Mouse (Mus musculus): ENCODE measurements around the gene Prex1.

The Prex1 gene

DNA sequence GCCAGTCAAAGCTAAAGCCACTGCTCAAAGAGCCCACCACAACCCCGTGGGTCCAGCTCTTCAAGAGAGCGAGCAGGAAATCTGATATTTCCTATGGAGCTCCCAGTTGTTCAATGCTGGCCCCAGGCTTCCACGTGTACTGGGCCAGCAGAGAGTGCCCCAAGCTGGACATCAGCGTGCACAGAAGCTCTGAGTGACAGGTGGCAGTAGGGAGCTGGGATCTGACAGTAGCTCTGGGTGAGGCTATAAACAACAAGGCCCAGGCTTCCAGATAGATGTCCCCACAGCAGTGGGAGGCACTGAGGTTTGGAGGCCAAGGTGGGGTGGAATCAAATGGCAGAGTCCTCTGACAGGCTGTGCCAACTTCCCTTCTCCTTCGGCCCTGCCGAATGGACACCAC, 107.6 kb downstream of the Prex1 start:
- no peak for DNase-seq (ENCODE audit: low read depth, low spot score)

GRCm38 (mm10) chr2:166605164-166605831, 108.3 kb downstream of the Prex1 start:
- DNase-seq (ENCODE audit: low read depth, low spot score) = no peak

DNA sequence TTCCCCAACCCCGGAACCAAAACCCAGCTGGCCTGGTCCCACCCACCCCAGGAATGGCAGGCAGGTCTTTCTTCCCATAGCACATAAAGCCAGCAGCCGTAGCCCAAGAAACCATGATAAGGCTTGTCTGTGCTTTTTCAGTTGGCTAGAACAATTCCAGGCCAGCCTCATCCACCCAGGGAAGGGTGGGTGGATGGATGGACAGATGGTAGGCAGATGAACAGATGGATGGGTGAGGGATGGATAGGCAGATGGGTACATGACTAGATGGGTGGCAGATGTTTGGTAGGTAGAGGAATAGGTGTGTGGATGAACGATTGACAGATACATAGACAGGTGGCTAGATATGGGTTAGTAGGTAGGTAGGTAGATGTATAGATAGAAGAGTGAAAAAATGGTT, 110.7 kb downstream of the Prex1 start:
- DNase-seq (ENCODE audit: low read depth, low spot score) = no peak

GRCm38 (mm10) chr2:166601420-166601819, 112.2 kb downstream of the Prex1 start:
- DNase-seq (ENCODE audit: low read depth, low spot score) = no peak

DNA sequence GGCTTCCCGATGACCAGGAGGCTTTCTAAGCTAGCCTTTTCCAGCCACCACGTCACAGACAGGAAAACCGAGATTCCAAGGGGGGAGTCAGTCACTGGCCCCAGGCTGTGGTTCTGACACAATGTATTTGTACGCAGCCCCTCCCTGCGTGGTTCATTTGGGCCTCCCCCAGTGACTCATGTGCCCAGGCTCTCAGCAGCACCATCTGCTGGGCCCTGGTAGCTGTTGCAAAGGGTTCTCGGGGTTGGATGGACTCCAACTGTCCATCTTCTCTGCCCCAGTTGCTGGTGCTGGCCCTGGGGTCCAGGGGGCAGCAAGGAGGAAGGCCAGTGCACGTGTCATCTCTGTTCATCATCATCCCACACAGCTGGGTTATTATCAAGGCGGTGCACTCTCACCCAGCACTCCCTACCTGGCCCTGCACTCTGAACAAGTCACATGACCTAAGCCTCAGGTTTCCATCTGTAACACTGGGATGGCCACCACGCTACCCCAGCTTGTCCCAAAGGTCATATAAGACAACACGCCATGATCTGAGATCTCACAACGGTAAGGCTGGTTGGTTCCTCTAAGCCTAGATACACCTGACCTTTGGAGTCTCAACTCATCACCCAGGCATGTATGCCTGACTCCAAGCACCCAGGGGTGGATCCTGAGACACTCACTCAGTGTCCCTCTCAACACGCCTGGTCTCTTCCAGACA, 115.0 kb downstream of the Prex1 start:
- peak; percentile 22 for DNase-seq (ENCODE audit: low read depth, low spot score)

GRCm38 (mm10) chr2:166597763-166598162, 115.9 kb downstream of the Prex1 start:
- DNase-seq (ENCODE audit: low read depth, low spot score) = no peak

DNA sequence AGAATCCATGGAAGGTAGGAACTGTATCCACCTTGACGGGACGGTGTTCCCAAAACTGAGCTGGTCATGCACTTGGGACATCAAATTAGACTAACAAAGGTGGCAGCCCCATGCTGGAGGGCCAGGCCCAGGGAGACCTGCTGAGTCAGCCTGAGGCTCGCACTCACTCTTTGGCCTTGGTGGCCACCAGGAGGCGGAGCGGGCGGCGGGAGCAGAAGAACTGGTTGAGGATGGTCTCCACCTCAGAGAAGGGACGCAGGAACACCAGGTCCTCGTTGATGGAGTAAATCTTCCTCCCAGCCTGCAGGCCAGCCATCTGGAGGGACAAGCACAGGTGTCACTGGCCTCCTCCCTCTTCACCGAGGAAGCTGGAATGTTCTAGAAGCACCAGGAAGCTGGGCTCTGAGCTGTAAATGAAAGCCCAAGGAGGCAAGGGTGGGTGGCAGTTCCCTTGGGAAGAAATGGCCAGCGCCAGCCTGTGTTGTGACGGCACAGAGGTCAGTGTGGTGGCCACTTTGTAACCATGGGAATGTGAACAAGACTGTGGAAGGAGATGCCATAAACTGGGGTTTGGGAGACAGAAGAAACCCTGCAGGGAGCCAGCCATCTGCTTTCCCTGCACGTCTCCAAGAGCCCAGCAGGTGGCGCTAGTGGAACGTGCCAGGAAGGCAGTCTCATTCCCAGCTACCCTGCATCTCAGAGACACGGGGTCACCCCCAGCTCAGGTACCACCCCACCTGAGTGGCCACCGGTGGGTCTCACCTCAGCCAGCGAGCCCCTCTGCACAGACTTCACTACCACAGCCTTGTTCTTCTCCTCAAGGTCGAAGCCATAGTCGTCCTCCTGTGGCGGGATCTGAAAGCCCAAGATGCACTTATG, 121.4 kb downstream of the Prex1 start:
- DNase-seq (ENCODE audit: low read depth, low spot score) = peak; percentile 78

DNA sequence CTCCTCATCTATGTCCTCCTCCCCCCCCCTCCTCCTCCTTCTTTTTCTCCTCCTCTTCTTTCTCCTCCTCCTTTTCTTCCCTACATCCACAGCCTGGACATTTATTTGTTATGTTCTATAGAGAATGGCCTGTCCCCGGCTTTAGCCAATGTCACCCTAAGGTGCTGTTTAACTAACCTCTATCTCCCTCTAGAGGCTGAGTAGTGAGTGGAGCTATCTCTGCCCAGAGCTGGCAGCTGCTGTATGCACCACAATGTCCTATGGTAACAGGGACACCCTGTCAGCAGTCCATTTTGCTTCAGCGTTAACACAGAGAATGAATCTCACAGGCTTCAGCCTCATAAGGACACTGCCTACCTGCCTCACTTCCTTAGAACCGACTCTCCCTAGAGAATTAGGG, 129.1 kb downstream of the Prex1 start:
- DNase-seq (ENCODE audit: low read depth, low spot score) = no peak

DNA sequence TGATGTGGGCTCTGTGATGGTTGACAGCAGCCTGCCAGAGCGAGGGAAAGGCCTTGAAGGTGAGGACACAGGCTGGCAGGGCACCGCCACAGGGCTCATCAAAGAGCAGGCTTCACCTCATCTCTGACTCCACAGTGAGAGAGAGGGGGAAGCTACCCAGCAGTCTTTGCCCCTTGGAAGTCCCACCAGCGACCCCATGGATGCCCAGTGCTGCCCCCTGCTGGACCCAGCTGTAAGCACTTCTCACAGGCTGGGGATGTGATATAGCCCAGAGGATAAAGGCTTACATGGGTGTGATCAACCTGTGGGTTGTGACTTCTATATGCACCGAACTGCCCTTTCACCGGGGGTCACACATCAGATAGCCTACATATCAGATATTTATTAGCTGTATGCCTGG, 130.3 kb downstream of the Prex1 start:
- no peak for DNase-seq (ENCODE audit: low read depth, low spot score)

DNA sequence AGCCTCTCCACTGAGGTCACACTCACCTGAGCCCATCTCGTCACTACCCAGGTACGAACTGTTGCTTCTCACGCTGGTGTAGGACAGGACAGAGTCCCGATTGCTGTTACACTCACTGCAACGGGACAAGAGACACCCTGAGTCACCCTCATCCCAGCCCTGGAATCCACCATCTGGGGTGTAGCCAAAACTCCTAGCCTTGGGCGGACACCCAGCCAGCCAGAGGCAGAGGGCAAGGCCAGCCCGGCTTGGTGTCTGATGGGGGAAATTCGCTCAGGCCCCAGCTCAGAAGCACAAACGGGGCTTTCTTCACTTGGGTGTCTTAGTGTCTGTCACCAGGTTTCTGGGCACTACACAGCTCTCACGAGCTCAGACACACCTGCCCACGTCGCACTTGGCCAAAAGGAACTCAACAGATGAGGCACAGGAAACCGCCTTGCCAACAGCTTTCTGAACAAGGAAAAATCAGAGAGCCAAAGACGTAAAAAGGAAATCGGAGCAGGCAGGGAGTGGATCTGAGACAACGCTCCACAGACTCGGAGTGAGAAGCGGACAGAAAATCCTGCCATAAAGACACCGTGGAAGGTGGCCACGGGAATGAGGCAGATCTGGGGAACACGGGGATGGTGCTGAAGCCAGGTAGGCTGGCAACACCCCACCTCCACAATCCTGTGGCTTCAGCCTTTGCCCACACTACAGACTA, 131.6 kb downstream of the Prex1 start:
- peak; percentile 32 for DNase-seq (ENCODE audit: low read depth, low spot score)

GRCm38 (mm10) chr2:166579793-166580192, 133.8 kb downstream of the Prex1 start:
- DNase-seq (ENCODE audit: low read depth, low spot score) = no peak

DNA sequence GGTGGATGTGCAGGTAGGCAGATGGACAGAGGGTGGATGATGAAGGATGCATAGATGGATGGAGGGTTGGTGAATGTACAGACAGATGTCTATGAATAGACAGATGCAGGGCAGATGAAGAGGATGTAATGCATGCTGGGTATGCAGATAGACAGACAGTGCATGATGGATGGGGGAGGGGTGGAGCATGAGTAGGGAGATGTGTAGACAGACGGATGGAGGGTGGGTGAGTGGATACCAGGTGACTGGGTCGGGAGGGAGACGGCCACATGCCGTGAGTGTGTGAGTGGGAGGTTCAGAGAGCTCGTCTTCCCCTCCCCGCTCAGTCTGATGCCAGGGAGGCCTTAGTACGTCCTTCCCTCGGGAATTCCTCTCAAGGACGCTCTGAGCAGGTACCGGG, 134.3 kb downstream of the Prex1 start:
- DNase-seq (ENCODE audit: low read depth, low spot score) = no peak

DNA sequence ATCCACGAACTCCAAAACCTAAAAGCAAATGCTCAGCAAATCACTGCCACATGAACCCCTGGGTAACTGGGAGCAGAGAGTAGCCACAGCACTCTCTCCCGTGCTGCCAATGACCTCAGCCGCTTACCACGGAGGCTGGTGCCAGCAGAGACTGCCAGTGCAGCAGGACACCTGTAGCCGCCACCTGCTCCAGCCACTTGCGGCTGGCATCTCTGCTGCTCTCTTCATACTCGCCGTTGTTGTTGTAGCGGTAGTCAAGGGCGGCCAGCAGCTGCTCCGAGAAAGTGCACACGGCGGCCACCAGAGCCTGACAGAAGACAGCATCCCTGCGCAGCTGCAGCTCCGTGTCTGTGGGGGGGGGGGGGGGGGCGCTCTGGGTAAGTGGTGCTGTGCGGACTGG, 138.2 kb downstream of the Prex1 start:
- no peak for DNase-seq (ENCODE audit: low read depth, low spot score)

DNA sequence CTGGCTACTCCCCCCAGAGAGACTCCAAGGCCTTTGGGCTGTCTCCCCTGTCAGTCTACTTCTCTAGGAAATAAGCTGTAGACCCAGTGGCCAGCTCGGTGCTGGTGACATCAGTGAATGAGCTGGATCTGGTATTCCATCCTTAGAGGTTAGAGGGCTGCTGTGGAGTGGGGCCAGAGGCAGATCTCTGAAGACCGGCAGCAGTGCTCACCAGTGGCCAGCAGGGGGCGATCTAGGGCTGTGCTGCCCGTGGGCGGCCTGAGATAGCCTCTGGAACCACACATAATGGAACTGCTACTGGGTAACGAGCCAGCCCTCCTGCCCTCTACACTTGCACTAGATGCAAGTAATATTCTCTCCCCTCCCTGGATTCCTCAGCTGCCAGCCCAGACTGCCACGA, 138.7 kb downstream of the Prex1 start:
- DNase-seq (ENCODE audit: low read depth, low spot score) = peak; percentile 76

DNA sequence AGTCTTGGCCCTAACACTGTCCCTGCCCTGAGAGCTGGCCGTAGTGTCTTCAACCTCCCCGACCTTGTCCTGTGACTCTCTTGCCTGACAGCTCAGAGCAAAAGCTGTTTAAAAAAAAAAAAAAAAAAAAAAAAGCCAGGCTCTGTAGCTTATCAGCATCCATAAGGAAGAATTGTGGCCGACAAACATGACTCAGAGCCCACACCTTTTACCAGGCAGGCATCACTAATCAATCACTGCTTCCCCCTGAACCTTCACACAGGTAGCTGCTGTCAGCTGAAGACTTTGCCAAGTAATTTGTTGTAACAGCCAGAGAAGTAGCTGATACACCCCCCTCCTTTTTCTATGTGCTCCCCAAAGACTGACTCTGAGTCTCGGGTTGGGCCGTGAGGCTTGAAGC, 140.0 kb downstream of the Prex1 start:
- no peak for DNase-seq (ENCODE audit: low read depth, low spot score)

DNA sequence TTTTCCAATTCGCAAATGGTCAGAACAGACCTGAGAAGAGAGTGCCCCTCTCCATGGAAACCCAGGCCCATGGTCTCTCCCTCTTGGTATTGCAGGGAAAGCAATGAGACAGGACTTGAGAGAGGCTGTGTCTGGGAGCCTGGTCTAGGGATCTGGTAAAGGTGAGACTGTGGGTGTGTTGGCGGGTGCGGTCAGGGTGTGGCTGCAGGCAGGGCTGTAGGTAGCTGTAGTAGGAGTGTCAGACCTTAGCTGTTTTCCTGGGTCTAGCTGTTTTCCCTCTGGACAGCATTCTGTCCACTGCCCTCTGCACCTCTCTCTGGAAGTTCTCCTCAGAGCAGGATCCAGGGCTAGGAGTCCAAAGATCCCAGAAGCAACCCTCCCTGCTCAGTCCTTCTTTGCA, 141.3 kb downstream of the Prex1 start:
- DNase-seq (ENCODE audit: low read depth, low spot score) = no peak

GRCm38 (mm10) chr2:166569182-166569581, 144.4 kb downstream of the Prex1 start:
- no peak for DNase-seq (ENCODE audit: low read depth, low spot score)

- DNase-seq (ENCODE audit: low read depth, low spot score) = peak; percentile 14
These were observed 148.1 kb downstream of the Prex1 start for GRCm38 (mm10) chr2:166565503-166565902.

GRCm38 (mm10) chr2:166564455-166564854, 149.2 kb downstream of the Prex1 start:
- peak; percentile 65 for DNase-seq (ENCODE audit: low read depth, low spot score)

GRCm38 (mm10) chr2:166563890-166564289, 149.7 kb downstream of the Prex1 start:
- DNase-seq (ENCODE audit: low read depth, low spot score) = peak; percentile 90

DNA sequence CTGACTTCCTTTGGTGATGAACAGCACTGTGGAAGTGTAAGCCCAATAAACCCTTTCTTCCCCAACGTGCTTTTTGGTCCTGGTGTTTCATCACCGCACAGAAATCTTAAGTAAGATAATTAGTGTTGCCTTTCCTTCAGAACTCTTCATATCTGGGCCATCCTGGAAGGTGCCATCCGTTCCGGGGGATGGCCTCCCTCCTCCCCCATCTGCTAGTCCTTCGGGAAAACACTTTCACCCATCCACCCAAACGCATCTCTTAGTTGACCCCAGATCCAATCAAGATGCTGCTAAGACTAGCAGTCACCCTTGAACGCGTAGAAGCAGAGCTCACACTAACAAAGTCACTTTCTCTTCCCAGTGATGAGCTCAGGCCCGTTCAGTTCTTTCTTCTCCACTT, 150.6 kb downstream of the Prex1 start:
- no peak for DNase-seq (ENCODE audit: low read depth, low spot score)

GRCm38 (mm10) chr2:166561781-166562180, 151.9 kb downstream of the Prex1 start:
- DNase-seq (ENCODE audit: low read depth, low spot score) = no peak

All from 3T3-L1 (cell line).